Mouse (Mus musculus) layer of hippocampus, postnatal 10 days (tissue): ENCODE measurements around the gene Olfr398. TPM values are rescaled to one million over a fixed set of nuclear protein-coding genes. Genes with fewer than 3 reads are reported as not detected.

Experiments used
- DNase-seq, 2 experiments: peaks; one replicate each; pipeline ENCODE4 v3.0.0; 2021; ENCODE audit warnings: low spot score in 2 of 2
- long read RNA-seq: library from polyadenylated mRNA; stranded (forward); transcript quantifications from one replicate; pipeline ENCODE4 v2.0.0, GENCODE M21; 2023
- total RNA-seq, 2 experiments: library from RNA; stranded (reverse); gene quantifications; 2 replicates each; pipeline ENCODE4 v1.2.3; 2021

Olfr398 gene
- total RNA-seq = not detected
- long read RNA-seq = 0 reads

GRCm38 (mm10) chr11:73990307-73990706, at the start of gene Olfr398:
Olfr398 (minus strand) TSS chr11:73990407.
- no peak for DNase-seq

GRCm38 (mm10) chr11:73993115-73993514, 2.9 kb upstream of the Olfr398 start:
- peak in 1 of 2 experiments; percentile 9 for DNase-seq

- DNase-seq = no peak
These were observed 29.7 kb downstream of the Olfr398 start, which contains the start of gene Olfr397 for GRCm38 (mm10) chr11:73960517-73960916. Olfr397 (plus strand) TSS chr11:73960817.

- no peak for DNase-seq
These were observed 53.8 kb downstream of the Olfr398 start, which contains the start of gene Olfr23 for GRCm38 (mm10) chr11:73936377-73936776. Olfr23 (plus strand) TSS chr11:73936677.

Other genes starting within 250 kb of the Olfr398 start
- gene Olfr389, start 209.7 kb downstream of the Olfr398 start, total RNA-seq = not detected
- gene Olfr390, start 207.4 kb downstream of the Olfr398 start, total RNA-seq = not detected
- gene Olfr391-ps, start 187.4 kb downstream of the Olfr398 start, total RNA-seq = not detected
- gene Olfr392, start 173.4 kb downstream of the Olfr398 start, total RNA-seq = not detected
- gene Olfr393, start 139.0 kb downstream of the Olfr398 start, total RNA-seq = not detected
- gene Olfr394, start 99.6 kb downstream of the Olfr398 start, total RNA-seq = not detected
- not detected for gene Olfr395, start 81.1 kb downstream of the Olfr398 start, total RNA-seq
- not detected for gene Olfr23, start 53.7 kb downstream of the Olfr398 start, total RNA-seq
- not detected for gene Olfr397, start 29.6 kb downstream of the Olfr398 start, total RNA-seq
- not detected for gene Olfr139, start 66.1 kb upstream of the Olfr398 start, total RNA-seq
- gene Olfr399, start 66.2 kb upstream of the Olfr398 start, total RNA-seq = not detected
- gene Zfp616, start 79.5 kb upstream of the Olfr398 start, total RNA-seq = not detected
- gene Olfr401, start 123.3 kb upstream of the Olfr398 start, total RNA-seq = not detected
- not detected for gene Olfr402, start 163.1 kb upstream of the Olfr398 start, total RNA-seq
- gene Olfr403, start 195.8 kb upstream of the Olfr398 start, total RNA-seq = not detected
- gene Olfr43, start 221.0 kb upstream of the Olfr398 start, total RNA-seq = not detected